Comparison of ENCODE assay signal across 11 mouse cellular contexts in the genomic region with DNA sequence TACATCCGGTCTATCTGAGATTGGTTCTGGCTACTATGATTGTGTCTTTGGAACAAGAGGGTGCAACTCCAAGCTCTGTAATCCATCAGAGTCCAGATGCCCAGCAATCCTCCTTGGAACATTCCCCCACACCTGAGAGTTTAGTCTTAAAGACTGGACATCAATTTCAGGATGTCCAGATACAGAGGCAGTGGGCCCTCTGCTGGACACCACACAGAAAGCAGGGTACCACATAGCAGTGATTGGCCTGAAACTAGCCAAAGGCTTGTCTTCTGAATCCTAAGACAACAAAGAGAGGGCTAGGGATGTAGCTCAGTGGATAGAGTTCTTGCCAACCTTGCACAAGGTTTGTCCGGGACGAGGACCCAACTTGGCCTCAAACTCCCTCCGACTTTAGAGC. TPM values are rescaled to one million over a fixed set of nuclear protein-coding genes. Genes with fewer than 3 reads are reported as not detected.
DNase-seq lines count a peak whose midpoint lies in the region; ATAC-seq and TF ChIP-seq lines count a peak whose summit lies in the region.
"Had no signal": no experiment of that assay in that cellular context is flagged by ENCODE, and none has a peak within 500 bp of the region (broad histone marks: within the 10 kb centered on the region; RNA-seq: fewer than 3 reads in every experiment).

No protein-coding gene starts in this region.

- TF ChIP-seq POLR2A in bone marrow, adult 2 months (IDR thresholded peaks at IDR 0.05; ENCODE audit: borderline replicate concordance, control insufficient read depth, low read depth, low read length) = no peak

- no peak overlapping the region for H3K4me3 ChIP-seq in hindbrain, embryonic 11.5 days (ENCODE audit: low read depth, low read length)
- H3K4me3 ChIP-seq in hindbrain, embryonic 16.5 days (ENCODE audit: low read length) = no peak overlapping the region
- H3K4me3 ChIP-seq in bone marrow, adult 2 months (replicated peaks; ENCODE audit: control insufficient read depth, low read depth, low read length) = no peak overlapping the region
- no peak overlapping the region for H3K4me3 ChIP-seq in heart, embryonic 12.5 days
- H3K4me3 ChIP-seq: embryonic facial prominence, embryonic 12.5 days; midbrain, embryonic 15.5 days had no signal

- peak; percentile 33; the same call in 1 of the 2 replicates for TF ChIP-seq CTCF in bone marrow, adult 2 months (IDR thresholded peaks at IDR 0.05; ENCODE audit: control insufficient read depth, insufficient read depth, low read length)

- H3K4me1 ChIP-seq in hindbrain, embryonic 11.5 days (replicated peaks; ENCODE audit: control insufficient read depth, insufficient read depth, low read length) = no peaks in the 10 kb centered on the region
- H3K4me1 ChIP-seq in hindbrain, embryonic 16.5 days (ENCODE audit: control insufficient read depth, insufficient read depth, low read depth, low read length) = no peaks in the 10 kb centered on the region
- H3K4me1 ChIP-seq in bone marrow, adult 2 months (ENCODE audit: control insufficient read depth, insufficient read depth, low read length) = no peaks in the 10 kb centered on the region
- H3K4me1 ChIP-seq in heart, embryonic 12.5 days (replicated peaks) = no peaks in the 10 kb centered on the region
- H3K4me1 ChIP-seq: embryonic facial prominence, embryonic 12.5 days had no signal

- H3K9ac ChIP-seq in hindbrain, embryonic 11.5 days (ENCODE audit: low read depth, low read length) = no peak overlapping the region
- H3K9ac ChIP-seq in hindbrain, embryonic 16.5 days (ENCODE audit: low read depth, low read length) = no peak overlapping the region
- no peak overlapping the region for H3K9ac ChIP-seq in heart, embryonic 12.5 days
- H3K9ac ChIP-seq: embryonic facial prominence, embryonic 12.5 days; midbrain, embryonic 15.5 days had no signal

- no peak overlapping the region for H3K4me2 ChIP-seq in hindbrain, embryonic 11.5 days (replicated peaks; ENCODE audit: low read depth, low read length)
- H3K4me2 ChIP-seq in hindbrain, embryonic 16.5 days (ENCODE audit: low read length) = no peak overlapping the region
- H3K4me2 ChIP-seq in heart, embryonic 12.5 days = no peak overlapping the region
- H3K4me2 ChIP-seq: embryonic facial prominence, embryonic 12.5 days; midbrain, embryonic 15.5 days had no signal

- DNase-seq in hindbrain, embryonic 11.5 days (ENCODE audit: low spot score) = peak; percentile 47
- peak; percentile 17 for DNase-seq in lung, postnatal 14 days
- no peak for DNase-seq in lung, postnatal 36 days
- peak; percentile 16 for DNase-seq in retina, postnatal 7 days (ENCODE audit: low read depth, low spot score)
- no peak for DNase-seq in urinary bladder, postnatal 4 days (ENCODE audit: low spot score in 2 of 2)
- DNase-seq: gastrocnemius, postnatal 14 days had no signal

- H3K9me3 ChIP-seq in hindbrain, embryonic 11.5 days (ENCODE audit: control insufficient read depth, low read length) = no peaks in the 10 kb centered on the region
- no peaks in the 10 kb centered on the region for H3K9me3 ChIP-seq in hindbrain, embryonic 16.5 days (ENCODE audit: control insufficient read depth, low read length)
- no peaks in the 10 kb centered on the region for H3K9me3 ChIP-seq in heart, embryonic 12.5 days (replicated peaks)
- H3K9me3 ChIP-seq: embryonic facial prominence, embryonic 12.5 days; midbrain, embryonic 15.5 days had no signal

- WGBS in hindbrain, embryonic 11.5 days = 77% methylated on average over 4 of the region's 4 CpGs
- 76% methylated on average over 4 of the region's 4 CpGs for WGBS in hindbrain, embryonic 16.5 days
- 66% methylated on average over 4 of the region's 4 CpGs for WGBS in bone marrow, adult 2 months
- WGBS in heart, embryonic 12.5 days = 69% methylated on average over 4 of the region's 4 CpGs

- no peak for ATAC-seq in hindbrain, embryonic 11.5 days (ENCODE audit: low FRiP score)
- ATAC-seq in hindbrain, embryonic 16.5 days = no peak
- no peak for ATAC-seq in heart, embryonic 12.5 days (ENCODE audit: insufficient number of reproducible peaks, low FRiP score)
- ATAC-seq: midbrain, embryonic 15.5 days had no signal

- no peaks in the 10 kb centered on the region for H3K27me3 ChIP-seq in hindbrain, embryonic 11.5 days (ENCODE audit: control insufficient read depth, insufficient read depth, low read length)
- no peaks in the 10 kb centered on the region for H3K27me3 ChIP-seq in hindbrain, embryonic 16.5 days (replicated peaks; ENCODE audit: control insufficient read depth, insufficient read depth, low read length)
- peaks cover 14% of the 10 kb centered on the region; the same call in 1 of the 2 replicates for H3K27me3 ChIP-seq in heart, embryonic 12.5 days (replicated peaks)
- H3K27me3 ChIP-seq: embryonic facial prominence, embryonic 12.5 days; midbrain, embryonic 15.5 days had no signal

- no peaks in the 10 kb centered on the region for H3K36me3 ChIP-seq in hindbrain, embryonic 11.5 days (ENCODE audit: control insufficient read depth, insufficient read depth, low read length)
- H3K36me3 ChIP-seq in hindbrain, embryonic 16.5 days (ENCODE audit: control insufficient read depth, insufficient read depth, low read length) = no peaks in the 10 kb centered on the region
- H3K36me3 ChIP-seq in heart, embryonic 12.5 days = no peaks in the 10 kb centered on the region
- H3K36me3 ChIP-seq: embryonic facial prominence, embryonic 12.5 days; midbrain, embryonic 15.5 days had no signal

- H3K27ac ChIP-seq in hindbrain, embryonic 11.5 days (ENCODE audit: low read depth, low read length) = no peak overlapping the region
- no peak overlapping the region for H3K27ac ChIP-seq in hindbrain, embryonic 16.5 days (ENCODE audit: low read depth, low read length)
- no peak overlapping the region for H3K27ac ChIP-seq in bone marrow, adult 2 months (ENCODE audit: control insufficient read depth, insufficient read depth, low read depth, low read length, poor library complexity)
- H3K27ac ChIP-seq in heart, embryonic 12.5 days (ENCODE audit: poor library complexity, severe bottlenecking) = no peak overlapping the region
- H3K27ac ChIP-seq: embryonic facial prominence, embryonic 12.5 days; midbrain, embryonic 15.5 days had no signal

RNA-seq across cellular contexts. Expression of a gene that starts 25.5 kb away (rescaled TPM):
- polyA plus RNA-seq in hindbrain, embryonic 11.5 days (2014; fragmentation: Nextera tagmentation; extraction: Ambion mirVana) = 4.8 and 5.0 TPM in 2 replicates
- 3.2 and 5.8 TPM in 2 replicates for polyA plus RNA-seq in hindbrain, embryonic 16.5 days (2015; fragmentation: Nextera tagmentation; extraction: Ambion mirVana)
- polyA plus RNA-seq in bone marrow, adult 2 months (2011; ENCODE audit: insufficient read depth, insufficient read length, low replicate concordance, missing spikeins) = not detected in 2 replicates
- polyA plus RNA-seq in heart, embryonic 12.5 days (2016; fragmentation: Nextera tagmentation; extraction: Ambion mirVana) = 1.1 and 1.3 TPM in 2 replicates

RNA-seq across cellular contexts. Expression of a gene that starts 37.4 kb away (rescaled TPM):
- polyA plus RNA-seq in hindbrain, embryonic 11.5 days (2014; fragmentation: Nextera tagmentation; extraction: Ambion mirVana) = 54.0 and 58.3 TPM in 2 replicates
- 23.0 and 23.3 TPM in 2 replicates for polyA plus RNA-seq in hindbrain, embryonic 16.5 days (2015; fragmentation: Nextera tagmentation; extraction: Ambion mirVana)
- 1.2 TPM in 1 of 2 replicates, not detected in the other for polyA plus RNA-seq in bone marrow, adult 2 months (2011; ENCODE audit: insufficient read depth, insufficient read length, low replicate concordance, missing spikeins)
- polyA plus RNA-seq in heart, embryonic 12.5 days (2016; fragmentation: Nextera tagmentation; extraction: Ambion mirVana) = 80.5 and 81.6 TPM in 2 replicates

Comparison
In these comparisons a context has a peak if more than half of its experiments do, and no peak if none do; other contexts are left out.
1. DNase-seq: peak in hindbrain, embryonic 11.5 days (single experiment), lung, postnatal 14 days (single experiment) and retina, postnatal 7 days (single experiment); none in lung, postnatal 36 days (single experiment) and urinary bladder, postnatal 4 days (0 of 2).
2. RNA of a gene that starts 37.4 kb away (polyA plus RNA-seq): 80.5 to 81.6 TPM in heart, embryonic 12.5 days, 54.0 to 58.3 TPM in hindbrain, embryonic 11.5 days and 23.0 to 23.3 TPM in hindbrain, embryonic 16.5 days; 1.2 TPM in bone marrow, adult 2 months; every median in the first group is over 10 times any median in the second.